Mouse (Mus musculus): ENCODE results near the gene 2510039O18Rik.

Gene 2510039O18Rik

GRCm38 (mm10) chr4:147940576-147941044 is at the start of gene 2510039O18Rik:
2510039O18Rik (plus strand) TSS chr4:147940895.
- peak; percentile 93 for DNase-seq

DNA sequence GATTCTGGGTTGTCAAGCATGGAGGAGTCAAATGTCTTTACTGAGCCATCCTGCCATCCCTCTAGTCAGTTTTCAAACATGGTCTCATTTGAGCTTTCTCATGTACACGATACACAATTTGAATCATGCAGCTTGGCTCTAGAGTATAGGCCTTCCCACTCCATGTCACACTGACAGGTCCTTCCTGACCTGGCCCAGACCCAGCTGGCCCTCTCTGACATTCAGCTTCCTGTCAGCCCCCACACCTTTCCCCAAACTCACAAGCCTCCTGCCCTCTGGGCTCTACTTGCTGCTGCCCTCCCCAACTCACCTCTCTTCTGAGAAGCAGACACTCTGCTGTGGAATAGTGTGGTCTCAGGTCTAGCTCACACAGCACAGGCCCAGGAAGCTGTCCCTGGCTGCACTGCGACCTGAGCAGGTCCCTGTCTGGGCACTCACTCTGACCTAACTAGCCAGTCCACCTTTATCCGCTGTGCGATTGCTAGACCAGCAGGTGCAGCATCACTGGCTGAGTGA is 44.8 kb upstream of the 2510039O18Rik start:
- no peak for DNase-seq

DNA sequence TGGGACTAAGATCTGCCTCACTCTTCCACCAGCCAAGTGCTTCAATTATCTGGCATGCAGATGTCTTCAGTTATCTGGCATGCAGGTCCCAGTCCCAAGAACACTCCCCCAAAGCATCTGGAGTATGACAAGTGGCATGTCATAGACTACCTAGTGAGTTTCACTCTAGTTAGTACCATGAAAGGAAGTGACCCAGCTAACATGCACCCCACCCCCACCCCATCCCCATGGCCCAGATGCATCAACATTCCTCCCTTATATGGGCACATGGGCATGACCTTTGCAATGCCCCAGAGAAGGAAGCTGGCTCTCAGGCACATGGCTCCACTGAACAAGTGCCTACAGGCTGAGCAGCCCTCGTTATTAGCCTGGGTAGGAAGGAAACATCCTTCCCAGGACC is 44.3 kb upstream of the 2510039O18Rik start:
- no peak for DNase-seq

GRCm38 (mm10) chr4:147897348-147897747 is 43.3 kb upstream of the 2510039O18Rik start:
- no peak for DNase-seq

- no peak for DNase-seq
Observed at GRCm38 (mm10) chr4:147900452-147900851, 40.2 kb upstream of the 2510039O18Rik start.

DNA sequence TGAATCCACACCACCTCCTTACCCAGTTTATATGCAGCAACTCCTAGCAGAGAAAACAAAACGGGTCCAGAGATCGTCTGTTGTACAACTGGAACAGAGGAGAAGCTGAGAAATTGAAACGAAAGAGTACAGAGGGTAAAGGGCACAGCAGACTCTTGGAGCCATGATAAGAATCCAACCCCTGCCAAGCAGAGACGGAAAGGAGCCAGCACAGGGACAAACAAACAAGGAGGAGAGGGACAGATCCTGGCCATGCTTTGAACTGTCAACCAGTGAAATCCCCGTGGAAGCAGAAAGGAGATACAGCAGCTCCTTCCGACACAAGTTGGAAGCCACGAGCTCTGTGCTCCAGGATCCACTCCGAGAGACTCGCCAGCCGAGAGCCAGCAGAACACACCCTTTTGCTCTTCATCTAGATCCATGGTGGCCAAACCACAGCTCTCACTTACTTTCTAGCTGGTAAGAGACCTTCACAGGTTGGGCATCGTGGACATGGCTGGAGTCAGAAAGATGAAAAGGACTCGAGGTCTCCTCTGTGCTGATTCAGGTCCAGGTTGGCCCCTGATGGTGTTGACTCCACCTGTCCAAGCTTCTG is 37.7 kb upstream of the 2510039O18Rik start:
- no peak for DNase-seq

GRCm38 (mm10) chr4:147903601-147904000 is 37.1 kb upstream of the 2510039O18Rik start:
- no peak for DNase-seq

DNA sequence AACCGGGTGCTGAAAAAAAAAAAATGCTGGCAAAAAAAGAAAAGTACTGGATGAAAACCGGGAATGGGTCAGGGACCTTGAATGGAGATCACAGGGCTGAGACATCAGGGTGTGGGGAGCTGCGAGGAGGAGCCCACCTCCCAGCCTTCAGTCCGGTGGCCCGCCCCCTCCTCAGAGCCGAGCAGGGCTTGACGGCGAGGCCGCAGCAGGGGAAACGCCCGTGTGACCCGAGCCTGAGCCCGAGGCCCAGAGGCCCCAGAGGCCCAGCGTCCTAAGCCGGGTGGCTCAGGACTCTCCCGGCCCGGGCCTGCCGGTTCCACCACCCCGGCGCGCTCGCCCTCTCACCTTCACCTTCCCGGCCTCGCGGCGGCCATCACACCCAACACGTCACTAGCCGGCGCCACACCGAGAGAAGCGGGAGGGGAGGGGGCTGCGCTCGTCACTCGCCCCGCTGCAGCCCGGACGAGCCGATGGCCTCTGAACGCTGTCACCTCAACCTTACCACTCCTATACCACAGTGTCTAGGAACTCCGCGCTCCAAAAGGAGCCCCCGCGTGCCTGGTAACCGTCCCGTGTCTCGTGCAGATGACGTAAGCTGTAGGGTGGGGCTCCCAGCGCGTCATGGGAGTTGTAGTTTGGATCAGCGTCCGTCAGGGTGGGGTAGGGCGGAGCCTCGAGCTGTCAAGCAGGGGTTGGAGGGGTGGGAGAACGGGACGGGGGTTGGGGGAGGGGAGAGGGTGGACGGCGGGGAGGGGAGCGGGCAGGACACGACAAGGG is 36.2 kb upstream of the 2510039O18Rik start, which contains the start of gene Mfn2:
Gene Mfn2, minus strand, starts transcription at position 392 of the 777 bp plus-strand sequence.
- peak; percentile 95 for DNase-seq

GRCm38 (mm10) chr4:147905090-147905659 is 35.5 kb upstream of the 2510039O18Rik start:
- DNase-seq: no peak

DNA sequence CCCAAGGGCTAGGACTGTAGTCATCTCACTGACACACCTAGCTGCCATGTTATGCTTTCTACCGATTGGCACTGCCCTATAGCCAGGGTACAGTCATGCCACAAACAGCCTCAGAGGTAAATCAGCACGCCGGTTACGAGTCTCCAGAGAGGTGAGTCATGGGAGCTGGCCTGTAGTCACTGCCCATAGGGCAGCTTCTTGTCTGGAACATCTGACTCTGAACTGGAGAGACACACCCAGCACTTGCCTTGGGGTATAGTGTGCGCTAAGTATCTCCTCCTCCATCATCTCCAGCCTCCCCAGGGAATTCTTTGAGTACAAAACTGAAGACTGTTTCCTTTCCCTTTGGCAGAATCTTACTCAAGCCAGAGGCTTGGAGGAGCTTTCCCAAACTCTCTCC is 34.5 kb upstream of the 2510039O18Rik start:
- no peak for DNase-seq

DNA sequence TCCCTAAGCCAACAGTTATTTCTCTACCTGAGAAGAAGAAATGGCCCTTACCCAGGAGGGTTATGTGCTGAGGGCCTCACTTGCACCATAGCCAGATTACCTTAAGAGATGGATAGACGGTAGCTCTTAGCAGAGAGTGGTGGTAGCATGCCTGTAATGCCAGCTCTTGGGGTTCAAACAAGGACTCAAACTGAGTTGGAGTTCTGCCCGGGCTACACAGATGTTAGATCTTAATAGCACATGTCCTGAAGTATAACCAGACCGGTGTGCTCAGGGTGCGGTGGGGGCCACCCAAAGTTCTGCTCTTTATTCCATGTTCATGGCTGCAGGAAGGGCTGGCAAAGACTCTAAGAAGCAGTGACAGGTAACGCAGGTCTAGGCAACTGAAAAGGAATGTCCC is 31.2 kb upstream of the 2510039O18Rik start:
- peak; percentile 13 for DNase-seq

GRCm38 (mm10) chr4:147918459-147919121 is 22.1 kb upstream of the 2510039O18Rik start:
- DNase-seq: peak; percentile 82

- no peak for DNase-seq
Observed at GRCm38 (mm10) chr4:147920973-147921372, 19.7 kb upstream of the 2510039O18Rik start.

DNA sequence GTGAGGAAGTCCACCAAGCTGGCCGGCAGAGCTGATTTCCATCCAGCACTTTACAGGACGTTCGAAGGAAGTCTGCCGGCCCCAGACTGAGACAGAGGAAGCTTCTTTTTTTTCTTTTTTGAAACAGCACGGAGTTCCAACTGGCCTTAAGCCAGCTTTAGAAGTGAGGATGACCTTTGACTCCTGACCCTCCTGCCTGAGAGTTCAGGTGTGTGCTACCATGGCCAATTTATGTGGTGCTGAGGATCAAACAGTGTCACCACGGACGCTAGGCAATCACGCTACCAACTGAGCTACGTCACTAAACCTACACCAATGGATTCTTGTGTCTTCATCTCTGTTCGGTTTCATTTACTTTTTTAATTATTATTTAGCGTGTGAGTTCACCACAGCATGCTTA is 18.4 kb upstream of the 2510039O18Rik start:
- DNase-seq: no peak

GRCm38 (mm10) chr4:147927705-147928104 is 13.0 kb upstream of the 2510039O18Rik start:
- peak; percentile 81 for DNase-seq

- no peak for DNase-seq
Observed at GRCm38 (mm10) chr4:147928136-147928535, 12.6 kb upstream of the 2510039O18Rik start.

GRCm38 (mm10) chr4:147928540-147928939 is 12.2 kb upstream of the 2510039O18Rik start:
- no peak for DNase-seq

DNA sequence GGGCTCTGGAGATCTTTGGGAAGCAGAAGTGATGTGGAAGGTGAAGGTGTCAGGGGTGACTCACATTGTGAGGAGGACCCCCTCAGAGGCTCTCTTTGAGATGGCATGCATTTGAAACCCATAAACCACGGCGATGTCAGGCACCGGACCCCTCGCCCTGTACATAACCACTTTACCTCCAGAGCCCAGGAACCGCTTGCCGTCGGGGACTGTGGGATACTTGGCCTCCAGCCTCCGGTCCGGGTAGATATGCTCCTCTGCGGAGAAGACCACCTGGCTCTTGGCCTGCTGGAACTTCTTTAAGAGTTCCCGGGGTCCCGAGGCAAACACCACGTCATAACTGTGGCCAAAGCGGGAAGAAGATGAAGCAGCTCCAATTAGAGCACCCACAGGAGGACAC is 9.7 kb upstream of the 2510039O18Rik start:
- DNase-seq: no peak

- DNase-seq: no peak
Observed at GRCm38 (mm10) chr4:147934134-147934533, 6.6 kb upstream of the 2510039O18Rik start.

DNA sequence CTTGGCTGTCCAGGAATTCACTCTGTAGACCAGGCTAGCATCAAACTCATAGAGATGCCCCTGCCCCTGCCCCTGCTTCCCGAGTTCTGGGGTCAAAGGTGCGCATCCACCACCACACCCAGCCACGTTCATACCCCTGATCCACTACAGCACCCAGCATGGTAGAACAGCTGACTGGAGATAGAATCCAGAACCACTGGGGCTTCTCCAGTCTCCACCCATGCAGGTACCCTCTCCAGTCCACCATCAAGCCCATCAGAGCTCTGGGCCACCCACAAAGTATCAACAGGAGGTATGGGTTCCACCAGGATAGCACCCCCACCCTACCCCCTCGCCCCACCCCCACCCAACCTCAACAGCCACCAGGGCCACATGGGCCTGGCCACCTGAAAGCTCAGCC is 6.1 kb upstream of the 2510039O18Rik start:
- no peak for DNase-seq

GRCm38 (mm10) chr4:147935904-147936303 is 4.8 kb upstream of the 2510039O18Rik start:
- no peak for DNase-seq

GRCm38 (mm10) chr4:147936331-147936954 is 4.3 kb upstream of the 2510039O18Rik start, which contains the start of gene Plod1:
Plod1 (minus strand) TSS chr4:147936767.
- peak; percentile 92 for DNase-seq

Measured in lung, postnatal 36 days (tissue).